Mouse (Mus musculus) c-Kit-positive CD71-positive TER-119-negative erythroid progenitor cells, embryonic 14.5 days (primary cell): ENCODE data around the gene St3gal4.
A peak's percentile ranks its signal among the peaks of the same experiment; 100 is the strongest.

Experiments
- DNase-seq: peaks from one replicate; pipeline ENCODE4 v3.0.0-alpha.2; 2013; ENCODE audit warnings: low read depth

The St3gal4 gene

DNA sequence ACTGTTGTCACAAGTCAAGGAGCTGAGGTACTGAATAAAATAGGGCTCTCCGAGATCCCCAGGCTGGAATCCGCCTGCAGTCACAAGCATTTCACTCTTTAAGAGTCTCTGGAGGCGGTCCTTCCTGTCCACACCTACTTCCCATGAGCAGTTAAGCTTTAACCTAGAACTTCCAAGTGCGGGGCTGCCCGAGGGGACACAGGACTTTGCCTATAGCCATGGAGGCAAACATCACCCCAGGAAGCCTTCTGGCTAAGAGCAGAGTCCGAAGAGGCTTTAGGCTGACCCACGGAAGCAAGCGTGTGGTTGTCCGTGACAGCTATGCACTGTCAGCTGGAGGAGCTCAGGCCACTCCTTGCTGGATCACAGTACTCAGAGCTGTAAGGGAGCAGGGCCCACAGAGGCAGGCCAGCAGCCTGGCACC lies 9.9 kb upstream of the St3gal4 start:
- DNase-seq = no peak

GRCm38 (mm10) chr9:35128564-35128963 lies 9.5 kb upstream of the St3gal4 start:
- no peak for DNase-seq

DNA sequence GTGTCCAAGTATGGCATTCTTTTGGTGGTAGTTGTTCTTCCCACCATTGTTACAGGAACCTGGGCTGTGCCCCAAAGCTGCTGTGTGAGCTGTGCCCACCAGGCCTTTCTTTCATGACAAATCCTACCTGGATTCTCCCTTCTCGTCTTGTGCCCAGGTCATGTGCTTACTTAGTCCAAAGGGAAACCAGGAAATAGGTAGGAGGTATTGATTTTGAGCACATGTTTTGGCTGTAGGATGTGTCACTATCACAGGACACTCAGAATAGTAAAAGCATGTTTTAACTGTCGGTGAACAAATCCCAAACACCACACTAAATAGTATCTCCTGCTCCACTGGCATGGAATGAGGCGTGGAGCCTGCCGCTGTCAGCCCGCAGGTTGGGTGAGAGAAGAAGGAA lies 8.5 kb upstream of the St3gal4 start:
- no peak for DNase-seq

DNA sequence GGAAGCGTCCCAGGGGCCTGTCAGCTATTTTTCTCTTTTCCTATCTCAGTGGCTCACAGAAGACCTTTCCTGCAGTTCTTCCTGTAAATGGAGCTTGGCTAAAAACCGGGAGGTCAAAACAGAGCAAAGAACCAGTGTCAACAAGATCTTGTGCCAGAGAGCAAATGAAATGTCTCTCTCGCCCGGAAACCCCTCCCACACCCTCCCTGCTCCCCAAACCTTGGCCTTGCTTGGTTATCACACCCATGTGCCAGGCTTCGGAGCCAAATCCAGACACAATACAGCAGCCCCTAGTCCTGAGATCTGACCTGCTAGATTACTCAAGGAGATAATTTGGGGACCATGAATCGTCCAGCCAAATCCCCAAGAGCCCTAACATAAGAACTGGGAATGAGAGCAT lies 8.1 kb upstream of the St3gal4 start:
- DNase-seq = no peak

- no peak for DNase-seq
Observed at GRCm38 (mm10) chr9:35124678-35124955, 5.5 kb upstream of the St3gal4 start.

- DNase-seq = peak; percentile 83
Observed at GRCm38 (mm10) chr9:35123804-35124677, 5.0 kb upstream of the St3gal4 start.

GRCm38 (mm10) chr9:35123456-35123803 lies 4.4 kb upstream of the St3gal4 start:
- DNase-seq = no peak

DNA sequence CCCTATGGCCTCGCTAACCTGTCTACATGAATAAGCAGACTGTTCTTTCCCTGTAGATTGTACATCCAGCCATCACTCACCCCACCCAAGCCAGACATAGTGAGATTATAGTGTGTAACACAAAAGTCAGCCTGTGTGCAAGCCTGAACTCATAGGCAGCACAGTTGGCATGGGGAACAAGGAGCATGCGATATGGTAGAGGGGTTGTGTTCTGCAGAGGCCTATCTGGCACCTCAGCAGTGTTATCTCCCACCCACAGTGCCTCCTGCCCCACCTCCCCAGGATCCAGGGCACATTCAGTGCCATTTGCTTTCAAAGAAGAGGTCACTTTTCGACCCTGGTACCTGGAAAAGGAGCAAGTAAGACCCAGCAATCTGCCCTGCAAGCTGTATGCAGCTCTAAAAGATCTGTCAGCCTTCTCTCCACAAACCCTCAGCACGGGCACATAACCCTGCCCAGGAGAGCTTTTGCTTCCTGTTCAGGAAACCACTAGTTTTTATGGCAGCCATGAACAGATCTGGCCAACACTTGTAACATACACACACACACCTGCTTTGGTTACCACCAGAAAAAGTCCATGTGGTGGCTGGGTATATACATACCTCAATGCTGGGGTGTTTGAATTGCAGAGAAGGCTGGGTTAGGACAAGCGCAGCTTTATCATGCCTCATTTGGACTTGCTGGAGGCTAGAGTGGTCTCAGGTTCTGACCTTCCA lies 3.6 kb upstream of the St3gal4 start:
- peak; percentile 90 for DNase-seq

GRCm38 (mm10) chr9:35118563-35118962 lies 505 bp downstream of the St3gal4 start:
- no peak for DNase-seq

DNA sequence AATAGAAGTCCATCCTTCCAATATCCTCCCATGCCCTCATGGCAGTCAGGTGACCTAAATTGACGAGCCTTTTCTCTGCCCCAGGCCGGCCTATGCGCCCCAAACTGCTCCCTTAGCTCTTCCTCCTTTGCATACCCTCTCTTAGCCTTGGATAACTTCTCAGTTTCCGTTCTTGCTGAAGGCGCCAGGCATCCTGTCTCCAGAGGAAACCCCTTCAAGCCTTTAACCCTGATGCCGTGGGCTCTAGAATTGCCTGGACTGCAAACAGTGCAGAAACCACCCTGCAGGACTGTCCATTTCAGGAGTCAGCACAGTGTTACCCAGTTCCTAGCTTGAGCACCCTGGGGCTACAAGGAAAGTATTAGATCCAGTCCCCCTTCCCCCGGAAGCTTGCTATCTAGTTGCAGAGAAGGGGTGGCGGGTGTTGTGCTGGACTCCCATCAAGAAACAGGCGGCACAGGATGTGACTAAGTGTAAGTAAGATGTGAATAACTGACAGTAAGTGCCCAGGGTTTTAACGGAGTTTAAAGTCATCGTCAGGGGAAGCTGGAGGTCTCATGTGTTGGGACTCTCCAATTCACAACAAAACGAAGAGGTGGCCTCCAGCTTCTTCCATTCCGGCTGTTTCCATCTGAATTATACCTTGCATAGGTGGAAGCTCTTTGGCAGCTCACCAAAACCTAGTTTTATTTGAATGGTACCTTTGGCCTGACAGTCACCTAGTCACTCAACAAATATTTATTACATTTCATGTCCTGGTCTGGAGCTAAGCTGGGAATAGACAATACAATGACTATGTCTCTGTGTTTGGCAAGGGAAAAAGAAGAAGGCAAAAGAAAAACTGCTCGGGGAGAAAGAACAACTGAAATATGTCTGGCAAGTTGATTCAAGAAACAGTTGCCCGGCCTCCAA lies 1.4 kb downstream of the St3gal4 start:
- no peak for DNase-seq

GRCm38 (mm10) chr9:35116391-35117381 lies 2.4 kb downstream of the St3gal4 start:
- DNase-seq = peak; percentile 80

- no peak for DNase-seq
Observed at GRCm38 (mm10) chr9:35115804-35116203, 3.3 kb downstream of the St3gal4 start.

GRCm38 (mm10) chr9:35115299-35115698 lies 3.8 kb downstream of the St3gal4 start:
- DNase-seq = no peak

GRCm38 (mm10) chr9:35114234-35114633 lies 4.8 kb downstream of the St3gal4 start:
- DNase-seq = no peak

GRCm38 (mm10) chr9:35111941-35112595 lies 7.0 kb downstream of the St3gal4 start:
- no peak for DNase-seq

DNA sequence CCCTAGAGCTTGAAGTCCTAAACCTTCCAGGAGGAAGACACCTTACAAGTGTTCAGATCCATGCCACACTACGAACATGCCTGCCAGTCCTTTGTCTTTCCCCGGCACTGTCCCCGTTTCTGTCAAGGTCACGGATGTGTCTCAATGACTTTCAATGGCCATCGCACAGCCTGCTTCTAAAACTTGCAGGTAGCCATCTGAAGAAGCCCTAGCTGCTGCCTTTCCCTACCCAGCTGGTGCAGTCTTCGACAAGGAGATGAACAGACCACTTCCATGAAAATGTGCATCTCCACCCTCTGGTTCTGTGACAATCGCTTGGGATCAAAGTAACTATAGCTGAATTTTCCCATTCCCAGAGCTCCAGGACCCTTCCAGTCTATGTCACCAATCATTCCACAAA lies 7.6 kb downstream of the St3gal4 start:
- DNase-seq = no peak

DNA sequence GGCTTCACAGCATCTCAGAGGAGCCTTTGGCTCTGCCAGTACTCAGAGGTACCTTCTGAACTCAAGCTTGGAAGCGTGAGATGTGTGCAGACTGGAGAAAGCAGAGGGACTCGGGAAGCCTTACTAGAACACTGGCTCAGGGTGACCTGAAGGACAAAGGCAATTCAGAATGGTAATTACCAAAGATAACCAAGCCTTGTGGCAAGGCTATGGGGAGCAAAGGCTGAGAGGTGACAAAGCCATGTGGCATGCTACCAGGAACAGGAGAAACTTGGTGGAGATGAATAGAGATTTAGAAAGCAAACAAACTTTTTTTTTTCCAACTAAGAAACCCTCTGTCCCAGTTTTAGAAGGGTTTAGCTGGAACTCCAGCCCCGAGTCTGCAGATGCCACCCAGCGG lies 8.5 kb downstream of the St3gal4 start:
- DNase-seq = no peak

GRCm38 (mm10) chr9:35110051-35110450 lies 9.0 kb downstream of the St3gal4 start:
- DNase-seq = no peak

GRCm38 (mm10) chr9:35108916-35109315 lies 10.2 kb downstream of the St3gal4 start:
- DNase-seq = no peak

DNA sequence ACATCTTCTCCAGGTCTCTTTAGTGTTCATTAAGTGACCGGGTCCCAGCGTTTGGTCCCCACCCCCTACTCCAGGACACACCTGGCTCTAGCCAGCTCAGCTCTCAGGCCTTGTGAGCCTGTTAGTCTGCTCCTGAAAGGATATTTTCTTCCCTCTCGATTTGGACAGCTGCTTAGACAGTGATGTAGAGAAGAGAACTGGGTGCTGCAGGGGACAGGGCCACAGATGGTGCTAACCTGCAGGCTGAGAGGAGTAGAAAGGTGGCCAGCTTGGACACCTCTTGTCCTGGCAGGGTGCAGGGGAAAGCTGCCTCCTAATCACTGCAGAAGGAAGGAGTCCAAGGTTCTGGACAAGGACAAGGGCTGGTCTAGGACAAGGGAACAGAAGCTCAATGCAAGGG lies 11.0 kb downstream of the St3gal4 start:
- no peak for DNase-seq

DNA sequence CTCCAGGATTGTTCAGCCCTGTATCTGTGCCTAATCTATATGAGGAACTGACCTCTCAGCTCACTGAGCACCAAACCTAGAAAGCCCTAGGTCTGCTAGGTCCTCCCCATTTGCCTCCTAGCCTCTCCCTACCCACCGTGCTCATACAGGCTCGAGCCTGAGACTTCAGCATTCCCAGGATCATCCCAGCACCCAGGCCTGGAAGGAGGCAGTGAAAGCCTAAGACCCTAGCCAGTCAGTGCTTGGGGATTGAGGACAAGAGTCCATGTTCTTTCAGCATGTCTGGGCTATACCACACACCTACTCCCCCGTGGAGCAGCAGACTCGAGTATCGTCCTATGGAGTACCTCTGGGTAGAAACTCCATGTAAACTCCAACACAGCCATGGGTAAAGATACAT lies 11.7 kb downstream of the St3gal4 start:
- no peak for DNase-seq
